Mouse (Mus musculus) neural tube, embryonic 11.5 days (tissue): ENCODE data around the gene Lrrc25. TPM values are rescaled to one million over a fixed set of nuclear protein-coding genes. Genes with fewer than 3 reads are reported as not detected.

Experiments
- ATAC-seq: fragments of 200-750 bp; cut with Nextera tagmentation; 2 replicates; pipeline ENCODE4 v1.8.0; 2017; ENCODE audit warnings: moderate number of reproducible peaks, mild to moderate bottlenecking, moderate TSS enrichment, moderate library complexity; ENCODE audit not compliant: insufficient read depth, low FRiP score, low TSS enrichment
- DNase-seq: peaks from one replicate; pipeline ENCODE4 v3.0.0-alpha.2; 2015; ENCODE audit warnings: low spot score
- H3K27ac ChIP-seq: fragments of 300-500 bp; sonication (generic); 2 replicates; pipeline ENCODE4 v1.5.1; 2014; ENCODE audit warnings: low read depth, mild to moderate bottlenecking, low read length
- H3K27me3 ChIP-seq: fragments of 300-500 bp; sonication (generic); 2 replicates; pipeline ENCODE4 v1.6.1; 2014; ENCODE audit warnings: mild to moderate bottlenecking, low read length, mixed read lengths; ENCODE audit not compliant: control insufficient read depth, insufficient read depth
- H3K36me3 ChIP-seq: fragments of 300-500 bp; sonication (generic); 2 replicates; pipeline ENCODE4 v1.6.1; 2014; ENCODE audit warnings: mild to moderate bottlenecking, low read length, moderate library complexity, mixed read lengths; ENCODE audit not compliant: control insufficient read depth, insufficient read depth
- H3K4me1 ChIP-seq: fragments of 300-500 bp; sonication (generic); 2 replicates; pipeline ENCODE4 v1.6.1; 2014; ENCODE audit warnings: low read length, mixed read lengths; ENCODE audit not compliant: control insufficient read depth, insufficient read depth
- H3K4me2 ChIP-seq: fragments of 300-500 bp; sonication (generic); 2 replicates; pipeline ENCODE4 v1.6.1; 2014; ENCODE audit warnings: low read depth, mild to moderate bottlenecking, moderate library complexity
- H3K4me3 ChIP-seq: fragments of 300-500 bp; sonication (generic); 2 replicates; pipeline ENCODE4 v1.5.1; 2014; ENCODE audit warnings: low read depth, low read length
- H3K9ac ChIP-seq: fragments of 300-500 bp; sonication (generic); 2 replicates; pipeline ENCODE4 v1.6.1; 2014; ENCODE audit warnings: mild to moderate bottlenecking, low read length
- H3K9me3 ChIP-seq: fragments of 300-500 bp; sonication (generic); 2 replicates; pipeline ENCODE4 v1.6.1; 2016; ENCODE audit warnings: low read length; ENCODE audit not compliant: control insufficient read depth
- WGBS: fragments of 180-500 bp; shearing (Covaris S2); extraction: QIAGEN DNeasy Blood & Tissue Kit; methylation state at CpG from one replicate; pipeline ENCODE4 v1.1.7; 2014; 5-methylcytosine and 5-hydroxymethylcytosine counted together
- polyA plus RNA-seq: library from polyadenylated mRNA; unstranded; fragments of >200 nt; fragmentation: Nextera tagmentation; extraction: Ambion mirVana; gene quantifications from 2 replicates; pipeline ENCODE4 v1.2.1, GENCODE M21; 2014

Lrrc25 gene
- polyA plus RNA-seq, 1 experiment from 2014 or later = 1.2 TPM

DNA sequence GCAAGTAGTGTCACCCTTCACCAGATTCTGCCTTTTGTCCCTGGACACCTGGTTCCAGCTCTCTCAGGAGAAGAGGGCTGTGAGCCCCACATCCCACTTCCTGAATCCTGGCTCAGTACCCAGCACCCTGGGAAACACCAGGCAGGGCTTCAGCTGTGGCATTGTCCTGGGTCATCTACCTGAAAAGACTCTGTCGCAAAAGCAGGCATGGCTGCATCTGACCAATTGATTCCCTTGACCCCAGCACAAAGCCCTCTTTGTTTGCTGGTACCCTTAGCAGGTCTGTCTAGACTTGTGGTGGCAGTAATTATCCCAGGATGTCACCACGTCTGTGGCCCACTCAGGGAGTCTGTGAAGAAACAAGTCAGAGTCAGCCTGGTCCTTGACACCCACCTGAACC is 39.5 kb downstream of the Lrrc25 start:
- WGBS = 12% methylated on average over 2 of the region's 2 CpGs
- H3K27me3 ChIP-seq = no peaks in the 10 kb centered on the region
- H3K4me3 ChIP-seq = no peak overlapping the region
- H3K4me2 ChIP-seq = peak overlapping the region; percentile 25
- peak overlapping the region; percentile 96 for H3K27ac ChIP-seq
- ATAC-seq (peak; percentile 20), DNase-seq (peak; percentile 59)
- peak overlapping the region; percentile 55 for H3K9ac ChIP-seq
- H3K9me3 ChIP-seq = no peaks in the 10 kb centered on the region
- H3K4me1 ChIP-seq = peaks cover 38% of the 10 kb centered on the region
- peaks cover 3% of the 10 kb centered on the region for H3K36me3 ChIP-seq

DNA sequence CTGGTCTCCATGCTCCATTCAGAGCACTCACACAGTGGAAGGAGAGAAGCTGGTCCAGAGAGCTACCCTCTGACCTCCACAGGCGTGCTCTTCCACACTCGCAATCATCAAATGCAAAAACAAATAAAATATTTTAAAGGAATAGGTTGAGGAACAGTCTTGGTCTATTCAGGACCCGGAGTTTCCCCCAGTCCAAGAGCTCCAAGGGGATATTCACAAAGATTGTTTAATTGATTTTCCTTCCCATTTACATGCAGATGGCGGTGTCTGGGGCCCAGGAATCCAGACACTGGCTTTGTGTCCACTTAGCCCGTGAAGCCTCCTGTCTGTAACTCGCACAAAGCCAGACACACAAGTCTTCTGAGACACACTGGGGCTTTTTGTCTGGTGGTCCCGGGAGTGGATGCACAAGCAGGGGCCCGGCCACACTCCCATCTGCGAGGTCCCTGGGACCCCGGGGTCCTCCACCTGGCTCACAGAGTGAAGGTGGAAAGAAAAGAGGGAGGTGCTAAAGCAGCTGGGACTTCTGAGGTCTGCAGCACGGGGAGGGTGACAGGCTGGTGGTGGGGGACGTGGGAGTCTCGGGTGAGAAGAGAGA is 40.3 kb downstream of the Lrrc25 start:
- Histone ChIP-seq H3K36me3 (peaks cover 3% of the 10 kb centered on the region; the same call in 1 of the 2 replicates), H3K4me2 (peak overlapping the region; percentile 25), H3K4me1 (peaks cover 37% of the 10 kb centered on the region), H3K9me3 (no peaks in the 10 kb centered on the region), H3K4me3 (no peak overlapping the region), H3K9ac (peak overlapping the region; percentile 55), H3K27ac (peak overlapping the region; percentile 96), H3K27me3 (no peaks in the 10 kb centered on the region)
- WGBS = 32% methylated on average over 13 of the region's 13 CpGs
- DNase-seq (peak; percentile 84), ATAC-seq (peak; percentile 53)

DNA sequence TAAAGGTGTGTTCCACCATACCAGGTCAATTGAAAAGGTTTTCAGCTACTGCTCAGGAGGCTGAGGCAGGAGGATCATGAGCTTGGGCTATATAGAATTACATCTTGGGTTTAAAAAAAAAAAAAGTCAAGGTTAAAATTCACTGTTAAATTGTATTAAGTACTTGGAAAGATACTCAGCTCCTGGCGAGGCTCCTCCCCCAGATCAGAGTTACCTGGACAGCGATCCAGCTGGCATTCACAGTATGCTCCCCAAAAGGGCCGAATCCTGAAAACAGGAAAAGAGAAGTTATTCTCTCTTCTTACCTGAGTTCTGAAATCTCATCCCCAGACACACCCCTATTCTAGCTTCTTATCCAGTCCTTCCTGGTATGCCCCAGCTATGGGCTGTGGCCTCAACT is 41.3 kb downstream of the Lrrc25 start:
- no peak for ATAC-seq
- H3K36me3 ChIP-seq = peaks cover 3% of the 10 kb centered on the region; the same call in 1 of the 2 replicates
- H3K4me2 ChIP-seq = peak overlapping the region; percentile 90
- H3K9ac ChIP-seq = peak overlapping the region; percentile 95
- H3K9me3 ChIP-seq = no peaks in the 10 kb centered on the region
- DNase-seq = no peak
- peak overlapping the region; percentile 85 for H3K4me3 ChIP-seq
- no peaks in the 10 kb centered on the region for H3K27me3 ChIP-seq
- 88% methylated on average over 3 of the region's 3 CpGs for WGBS
- peaks cover 37% of the 10 kb centered on the region for H3K4me1 ChIP-seq
- peak overlapping the region; percentile 96 for H3K27ac ChIP-seq

DNA sequence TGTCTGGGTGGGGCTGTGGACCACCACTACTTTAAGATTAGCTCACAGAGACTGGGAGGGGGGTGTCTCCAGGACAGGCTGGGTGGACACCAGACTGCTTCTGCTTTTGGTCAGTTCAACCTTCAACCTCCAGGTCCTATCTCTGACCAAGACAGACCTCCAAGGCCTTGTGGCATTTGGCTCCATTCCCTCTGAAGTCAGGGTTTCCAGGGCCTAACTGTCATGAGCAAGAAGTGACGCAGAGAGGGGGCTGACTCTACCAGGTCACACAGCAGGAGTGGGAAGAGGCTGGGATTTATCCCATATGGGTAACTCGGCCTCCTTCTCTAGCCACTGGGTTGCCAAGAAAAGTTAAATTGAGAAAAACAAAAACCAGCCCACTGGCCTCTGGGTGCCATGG is 41.8 kb downstream of the Lrrc25 start:
- H3K4me2 ChIP-seq = peak overlapping the region; percentile 90
- 65% methylated on average over 2 of the region's 2 CpGs for WGBS

DNA sequence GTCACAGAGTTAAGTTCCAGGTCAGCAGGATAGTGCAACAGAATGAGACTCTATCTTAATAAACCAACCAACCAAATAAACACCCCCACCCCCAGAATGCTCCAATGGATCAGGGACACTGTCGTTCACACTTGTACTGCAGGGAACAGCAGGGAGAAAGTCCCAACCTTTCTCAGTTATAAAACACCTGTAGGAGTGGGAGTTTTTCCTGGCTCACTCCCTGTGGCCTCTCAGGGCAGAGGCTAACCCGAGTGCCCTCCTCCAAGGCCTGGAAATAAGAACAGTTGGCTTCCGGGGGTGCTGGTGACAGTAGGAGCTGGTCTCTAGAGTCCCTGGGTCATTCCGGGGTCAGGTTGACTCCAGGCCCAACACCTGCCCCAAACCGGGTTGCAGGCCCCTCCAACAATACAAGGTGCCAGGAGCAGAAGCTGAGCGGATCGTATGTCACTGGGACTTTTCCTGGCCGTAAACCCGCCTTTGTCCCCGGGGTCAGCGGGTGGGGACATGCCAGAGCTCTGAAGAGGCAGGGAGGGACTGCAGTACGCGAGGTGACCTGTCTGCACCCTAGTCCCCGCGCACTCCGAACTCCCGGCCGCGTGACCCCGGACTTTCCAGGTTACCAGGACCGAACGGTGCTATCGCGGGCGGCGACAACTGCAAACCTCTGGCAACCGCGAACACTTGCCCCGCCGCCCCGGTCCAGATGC is 43.1 kb downstream of the Lrrc25 start:
- Histone ChIP-seq H3K4me1 (peaks cover 34% of the 10 kb centered on the region), H3K4me2 (peak overlapping the region; percentile 90), H3K9me3 (no peaks in the 10 kb centered on the region), H3K36me3 (peaks cover 3% of the 10 kb centered on the region; the same call in 1 of the 2 replicates), H3K4me3 (peak overlapping the region; percentile 85), H3K9ac (peak overlapping the region; percentile 95), H3K27ac (peak overlapping the region; percentile 96), H3K27me3 (no peaks in the 10 kb centered on the region)
- ATAC-seq (no peak; the same call in 1 of the 2 replicates), DNase-seq (peak; percentile 31)
- under 1% methylated on average over 31 of the region's 31 CpGs for WGBS

More for the DNA sequence above, 41.8 kb downstream of the Lrrc25 start:
- Histone ChIP-seq H3K4me3 (peak overlapping the region; percentile 85), H3K4me1 (peaks cover 35% of the 10 kb centered on the region), H3K36me3 (peaks cover 3% of the 10 kb centered on the region; the same call in 1 of the 2 replicates), H3K27me3 (no peaks in the 10 kb centered on the region), H3K27ac (peak overlapping the region; percentile 96), H3K9me3 (no peaks in the 10 kb centered on the region), H3K9ac (peak overlapping the region; percentile 95)
- DNase-seq (no peak), ATAC-seq (no peak)

DNA sequence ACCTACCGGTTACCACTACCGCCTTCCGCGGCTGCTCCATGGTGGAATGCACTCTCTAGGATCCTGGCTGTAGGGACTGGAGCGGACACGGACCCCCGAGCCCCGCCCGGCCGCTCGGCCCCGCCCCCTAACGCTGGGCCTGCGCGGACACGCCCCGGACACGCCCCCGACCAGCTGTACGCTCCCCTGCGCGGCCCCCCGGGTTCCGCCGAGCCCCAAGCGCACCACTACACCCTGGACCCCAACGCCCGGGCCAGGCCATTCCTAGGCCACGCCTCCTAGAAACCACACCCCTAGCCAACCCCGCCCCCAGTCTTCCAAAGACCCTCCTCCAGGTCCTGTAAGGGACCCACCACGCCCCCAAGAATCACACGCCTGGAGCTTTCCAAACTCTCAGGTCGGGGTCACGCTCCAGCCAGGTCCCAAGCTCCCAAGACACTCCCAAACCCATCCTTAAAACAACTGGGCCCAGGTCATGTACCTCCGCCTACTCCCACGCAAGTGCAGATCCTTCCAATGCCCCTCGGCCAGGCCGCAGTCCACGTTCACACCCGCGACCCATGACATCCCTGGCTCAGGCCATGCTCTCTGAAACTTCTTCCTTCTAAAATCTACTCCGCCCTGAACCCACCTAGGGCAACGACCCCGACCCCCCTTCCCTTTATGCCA is 43.8 kb downstream of the Lrrc25 start:
- Histone ChIP-seq H3K4me3 (peak overlapping the region; percentile 85), H3K36me3 (no peaks in the 10 kb centered on the region), H3K9me3 (no peaks in the 10 kb centered on the region), H3K27ac (peak overlapping the region; percentile 96), H3K4me1 (peaks cover 29% of the 10 kb centered on the region), H3K9ac (peak overlapping the region; percentile 95), H3K4me2 (peak overlapping the region; percentile 90), H3K27me3 (no peaks in the 10 kb centered on the region)
- DNase-seq = peak; percentile 96
- WGBS = 1% methylated on average over 43 of the region's 44 CpGs
- ATAC-seq = peak; percentile 79

DNA sequence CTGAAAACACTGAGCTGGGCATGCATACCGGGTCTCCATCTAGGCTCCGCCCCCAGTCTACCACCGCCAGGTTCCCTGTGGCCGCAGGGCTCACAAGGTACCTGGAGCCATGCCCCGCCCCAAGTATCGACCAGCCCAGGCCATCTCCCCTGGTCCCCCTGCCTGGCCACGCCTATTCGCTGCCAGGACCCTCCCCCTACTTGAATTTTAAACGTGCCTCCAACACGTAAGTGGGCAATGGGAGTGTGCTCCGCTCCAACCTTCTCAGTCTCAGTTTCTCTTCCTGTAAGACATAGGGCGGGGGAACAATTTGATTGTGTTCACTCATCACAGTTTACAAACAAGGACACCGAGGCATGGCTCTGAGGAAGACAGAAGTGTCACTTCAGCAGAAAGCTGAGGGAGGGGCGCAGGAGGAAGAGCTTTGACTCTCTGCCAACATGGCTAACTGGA is 44.3 kb downstream of the Lrrc25 start, which contains the start of gene Pgpep1:
TSS of gene Pgpep1 (minus strand) at position 116 of the 453 bp plus-strand sequence.
- peak; percentile 18; the same call in 1 of the 2 replicates for ATAC-seq
- Histone ChIP-seq H3K27ac (peak within 1 kb of the TSS; percentile 96), H3K4me3 (peak within 1 kb of the TSS; percentile 85), H3K9me3 (no peaks in the 10 kb centered on the region), H3K4me1 (peaks cover 24% of the 10 kb centered on the region), H3K4me2 (peak within 1 kb of the TSS; percentile 90), H3K36me3 (no peaks in the 10 kb centered on the region), H3K27me3 (no peaks in the 10 kb centered on the region), H3K9ac (peak within 1 kb of the TSS; percentile 95)
- DNase-seq = peak; percentile 47
- WGBS = 4% methylated on average over 14 of the region's 14 CpGs

DNA sequence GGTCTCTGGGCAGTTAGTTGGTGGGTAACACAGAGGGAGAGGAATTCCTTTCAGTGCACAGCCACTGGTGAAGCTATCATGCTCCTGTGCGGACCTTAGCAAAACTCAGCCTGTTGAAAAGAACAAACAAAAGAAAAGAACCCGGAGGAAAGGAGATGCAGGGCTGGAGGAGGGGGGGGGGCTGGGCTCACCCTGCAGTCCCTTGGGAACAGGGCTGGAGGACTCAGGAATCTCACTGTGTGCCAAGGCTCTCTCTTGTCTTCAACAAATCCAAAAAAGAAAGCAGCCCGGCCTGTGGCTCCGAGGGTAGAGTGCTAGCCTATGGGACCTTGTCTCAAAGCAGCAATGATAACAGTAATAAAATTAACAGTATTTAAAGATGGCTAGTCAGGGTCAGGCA is 47.7 kb downstream of the Lrrc25 start:
- DNase-seq (no peak), ATAC-seq (no peak)
- H3K9me3 ChIP-seq = no peaks in the 10 kb centered on the region
- no peaks in the 10 kb centered on the region for H3K36me3 ChIP-seq
- H3K9ac ChIP-seq = no peak overlapping the region
- no peaks in the 10 kb centered on the region for H3K27me3 ChIP-seq
- no peak overlapping the region for H3K4me3 ChIP-seq
- no peak overlapping the region for H3K27ac ChIP-seq
- 51% methylated on average over 4 of the region's 4 CpGs for WGBS
- H3K4me1 ChIP-seq = peaks cover 9% of the 10 kb centered on the region
- no peak overlapping the region for H3K4me2 ChIP-seq
